Mouse (Mus musculus) heart, adult 2 months (tissue): ENCODE results near the gene Cfdp1. TPM values are rescaled to one million over a fixed set of nuclear protein-coding genes. Genes with fewer than 3 reads are reported as not detected.

Source experiments
- DNase-seq, 2 experiments: peaks; one replicate each; pipeline ENCODE4 v3.0.0; 2021
- H3K27ac ChIP-seq: fragments of 200-600 bp; 2 replicates; pipeline ENCODE4 v1.8.1; 2022
- H3K27me3 ChIP-seq: fragments of 200-500 bp; 2 replicates; pipeline ENCODE4 v1.6.1; 2012; ENCODE audit warnings: mild to moderate bottlenecking, low read length, inconsistent platforms, mixed read lengths; ENCODE audit not compliant: control insufficient read depth, insufficient read depth
- H3K36me3 ChIP-seq: fragments of 200-500 bp; 2 replicates; pipeline ENCODE4 v1.6.1; 2012; ENCODE audit warnings: low read length, inconsistent platforms; ENCODE audit not compliant: control insufficient read depth, insufficient read depth
- H3K4me1 ChIP-seq: fragments of 200-500 bp; 2 replicates; pipeline ENCODE4 v1.6.1; 2011; ENCODE audit warnings: low read length; ENCODE audit not compliant: control insufficient read depth, insufficient read depth
- H3K4me3 ChIP-seq: fragments of 200-600 bp; 2 replicates; pipeline ENCODE4 v1.8.1; 2022
- H3K79me2 ChIP-seq: fragments of 200-500 bp; replicated peaks from 2 replicates; pipeline ENCODE4 v1.6.1; 2012; ENCODE audit warnings: mild to moderate bottlenecking, inconsistent platforms, low read length, moderate library complexity, mixed read lengths; ENCODE audit not compliant: control insufficient read depth, insufficient read depth
- H3K9ac ChIP-seq: fragments of 200-500 bp; 2 replicates; pipeline ENCODE4 v1.6.1; 2012; ENCODE audit warnings: low read depth, mild to moderate bottlenecking, control low read depth, inconsistent platforms, low read length, mixed read lengths
- CTCF ChIP-seq: fragments of 200-600 bp; IDR thresholded peaks from 2 replicates; pipeline ENCODE4 v1.8.1; 2022; ENCODE audit warnings: antibody characterized with exemption, mild to moderate bottlenecking, moderate library complexity
- EP300 ChIP-seq: fragments of 200-500 bp; IDR thresholded peaks from 2 replicates; pipeline ENCODE4 v1.6.1; 2011; ENCODE audit warnings: low read depth, low read length, control low read depth; ENCODE audit not compliant: insufficient read depth
- POLR2A ChIP-seq: fragments of 200-500 bp; IDR thresholded peaks from 2 replicates; pipeline ENCODE4 v1.6.1; 2011; ENCODE audit warnings: mild to moderate bottlenecking, low read depth, low read length, control low read depth; ENCODE audit not compliant: insufficient read depth
- WGBS: fragments of 180-500 bp; shearing (Covaris S2); methylation state at CpG from one replicate; pipeline ENCODE4 v1.1.7; 2018; 5-methylcytosine and 5-hydroxymethylcytosine counted together
- intact Hi-C: fragments of 180-260 bp; cut with DNase I; formaldehyde crosslinking; loops from one replicate; pipeline ENCODE4 v1.15.1; 2025
- polyA plus RNA-seq: library from polyadenylated mRNA; depleted of rRNA; stranded (reverse); fragments of >200 nt; gene quantifications from 2 replicates; pipeline ENCODE4 v1.2.3, GENCODE M21; 2012
- total RNA-seq, 2 experiments: library from RNA; stranded (reverse); gene quantifications; 2 replicates each; pipeline ENCODE4 v1.2.3; 2021

Cfdp1 gene
- total and polyA plus RNA-seq, 3 experiments, result 5.6 to 34.4 (median 32.7) TPM

GRCm38 (mm10) chr8:111846746-111847145 lies 7.3 kb downstream of the Cfdp1 start:
- intact Hi-C loops, result no loop called here
- WGBS, result 95% methylated on average over 6 of the region's 6 CpGs
- peaks cover 2% of the 10 kb centered on the region for H3K4me1 ChIP-seq
- peaks cover 3% of the 10 kb centered on the region; the same call in 1 of the 2 replicates for H3K36me3 ChIP-seq
- no peak for TF ChIP-seq EP300
- no peak for TF ChIP-seq CTCF
- TF ChIP-seq POLR2A, result no peak
- no peak overlapping the region for H3K9ac ChIP-seq
- H3K4me3 ChIP-seq, result no peak overlapping the region
- no peak for DNase-seq
- no peak overlapping the region for H3K27ac ChIP-seq
- H3K79me2 ChIP-seq, result peaks cover 5% of the 10 kb centered on the region
- no peaks in the 10 kb centered on the region for H3K27me3 ChIP-seq

DNA sequence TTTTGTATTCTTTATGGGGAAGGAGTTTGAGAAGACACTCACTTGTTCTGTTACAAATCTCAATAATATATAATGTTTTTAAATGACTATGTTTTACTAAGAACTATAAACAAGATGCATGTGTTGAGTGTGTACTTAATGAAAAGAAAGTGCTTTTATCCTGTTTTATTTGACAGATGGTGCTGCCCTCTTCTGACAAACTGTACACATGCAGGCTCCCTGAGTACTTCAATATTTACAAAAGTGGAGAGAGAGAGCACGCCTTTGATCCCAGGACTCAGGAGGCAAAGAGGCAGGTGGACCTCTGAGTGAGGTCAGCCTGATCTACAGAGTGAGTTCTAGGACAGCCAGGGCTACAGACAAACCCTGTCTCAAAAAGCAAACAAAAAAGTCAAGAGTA lies 18.6 kb downstream of the Cfdp1 start:
- intact Hi-C loops, result loop anchor here (1.0 kb wide), 1 partner anchor 157 kb away; no protein-coding TSS in a partner anchor
- WGBS, result 38% methylated on average over 1 of the region's 1 CpGs
- no peak for TF ChIP-seq EP300
- peak; percentile 77 for TF ChIP-seq CTCF
- TF ChIP-seq POLR2A, result no peak

GRCm38 (mm10) chr8:111834011-111834410 lies 20.1 kb downstream of the Cfdp1 start:
- Histone ChIP-seq H3K27me3 (no peaks in the 10 kb centered on the region), H3K4me3 (no peak overlapping the region), H3K27ac (peak overlapping the region; percentile 6; the same call in 1 of the 2 replicates), H3K4me1 (peaks cover 24% of the 10 kb centered on the region), H3K9ac (peak overlapping the region; percentile 51; the same call in 1 of the 2 replicates), H3K79me2 (no peaks in the 10 kb centered on the region; the same call in 1 of the 2 replicates), H3K36me3 (peaks cover 35% of the 10 kb centered on the region)
- intact Hi-C loops, result no loop called here
- DNase-seq, result peak in 1 of 2 experiments; percentile 24
- TF ChIP-seq CTCF (peak; percentile 42), EP300 (no peak)
- WGBS, result 40% methylated on average over 6 of the region's 6 CpGs

More for the DNA sequence above, 18.6 kb downstream of the Cfdp1 start:
- Histone ChIP-seq H3K27me3 (no peaks in the 10 kb centered on the region), H3K9ac (no peak overlapping the region), H3K4me3 (no peak overlapping the region), H3K27ac (no peak overlapping the region), H3K36me3 (peaks cover 21% of the 10 kb centered on the region), H3K4me1 (peaks cover 18% of the 10 kb centered on the region), H3K79me2 (no peaks in the 10 kb centered on the region; the same call in 1 of the 2 replicates)
- no peak for DNase-seq

DNA sequence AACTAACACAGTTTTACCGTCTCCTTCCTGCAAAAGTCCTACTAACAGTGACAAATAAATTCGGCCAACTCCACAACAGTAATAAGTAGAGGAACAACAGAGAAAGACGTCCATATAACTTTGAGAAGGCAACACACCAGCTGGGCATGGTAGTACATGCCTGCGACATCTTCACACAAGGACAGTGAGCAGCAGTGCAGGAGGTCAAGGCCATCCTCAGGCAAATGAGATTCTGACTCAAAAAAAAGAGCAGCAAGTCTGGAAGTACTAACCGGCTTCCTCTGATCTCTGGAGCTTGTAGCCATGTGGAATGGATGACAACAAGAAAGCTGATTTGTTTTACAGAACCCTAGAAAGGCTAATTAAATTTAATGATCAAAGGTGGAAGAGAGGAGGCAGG lies 21.1 kb downstream of the Cfdp1 start:
- Histone ChIP-seq H3K27ac (no peak overlapping the region; the same call in 1 of the 2 replicates), H3K4me1 (peaks cover 28% of the 10 kb centered on the region), H3K27me3 (no peaks in the 10 kb centered on the region), H3K36me3 (peaks cover 44% of the 10 kb centered on the region), H3K9ac (no peak overlapping the region), H3K4me3 (no peak overlapping the region), H3K79me2 (no peaks in the 10 kb centered on the region; the same call in 1 of the 2 replicates)
- 82% methylated on average over 5 of the region's 5 CpGs for WGBS
- TF ChIP-seq CTCF, result no peak
- DNase-seq, result no peak
- intact Hi-C loops, result no loop called here

GRCm38 (mm10) chr8:111831996-111832395 lies 22.1 kb downstream of the Cfdp1 start:
- Histone ChIP-seq H3K79me2 (no peaks in the 10 kb centered on the region; the same call in 1 of the 2 replicates), H3K4me1 (peaks cover 29% of the 10 kb centered on the region), H3K36me3 (peaks cover 49% of the 10 kb centered on the region), H3K9ac (no peak overlapping the region; the same call in 1 of the 2 replicates), H3K4me3 (no peak overlapping the region), H3K27me3 (no peaks in the 10 kb centered on the region), H3K27ac (peak overlapping the region; percentile 6; the same call in 1 of the 2 replicates)
- 40% methylated on average over 4 of the region's 4 CpGs for WGBS
- intact Hi-C loops, result no loop called here
- no peak for DNase-seq
- no peak for TF ChIP-seq EP300
- no peak for TF ChIP-seq POLR2A
- TF ChIP-seq CTCF, result no peak

GRCm38 (mm10) chr8:111828595-111828994 lies 25.5 kb downstream of the Cfdp1 start:
- peak in 1 of 2 experiments; percentile 7 for DNase-seq
- Histone ChIP-seq H3K79me2 (no peaks in the 10 kb centered on the region; the same call in 1 of the 2 replicates), H3K27ac (peak overlapping the region; percentile 78), H3K36me3 (peaks cover 41% of the 10 kb centered on the region), H3K4me1 (peaks cover 25% of the 10 kb centered on the region), H3K4me3 (peak overlapping the region; percentile 9; the same call in 1 of the 2 replicates), H3K9ac (no peak overlapping the region; the same call in 1 of the 2 replicates), H3K27me3 (no peaks in the 10 kb centered on the region)
- intact Hi-C loops, result no loop called here
- TF ChIP-seq CTCF, result no peak
- 0 out of 2 replicates have a peak, but pooled peaks have one; percentile 21 for TF ChIP-seq POLR2A
- 19% methylated on average over 6 of the region's 6 CpGs for WGBS
